15 mouse cellular contexts compared by ENCODE assay signal in genomic region chr12:86594647-86595046, GRCm38 (mm10).
"Had no signal": no experiment of that assay in that cellular context is flagged by ENCODE, and none has a peak within 500 bp of the region (broad histone marks: within the 10 kb centered on the region; RNA-seq: fewer than 3 reads in every experiment).

No protein-coding gene starts in this region.

- H3K27me3 ChIP-seq: neural tube, embryonic 13.5 days; neural tube, embryonic 15.5 days; stomach, embryonic 15.5 days had no signal

- H3K4me1 ChIP-seq: neural tube, embryonic 13.5 days; neural tube, embryonic 15.5 days; stomach, embryonic 15.5 days had no signal

- H3K9me3 ChIP-seq: neural tube, embryonic 13.5 days; neural tube, embryonic 15.5 days; stomach, embryonic 15.5 days had no signal

- H3K4me3 ChIP-seq: neural tube, embryonic 13.5 days; neural tube, embryonic 15.5 days; stomach, embryonic 15.5 days had no signal

- DNase-seq: retina, postnatal 1 day; right cerebral cortex, adult 18-20 months; right cerebral cortex, postnatal 14 days; right cerebral cortex, postnatal 25 days; right cerebral cortex, postnatal 4 days; spleen, adult 18-20 months; thymus, adult 18-20 months; thymus, adult 2 months; thymus, postnatal 14 days; thymus, postnatal 25 days; thymus, postnatal 36 days; thymus, postnatal 4 days had no signal

- H3K36me3 ChIP-seq: neural tube, embryonic 13.5 days; neural tube, embryonic 15.5 days; stomach, embryonic 15.5 days had no signal
